Mouse (Mus musculus) layer of hippocampus, adult 9-10 months (tissue): ENCODE results near the gene Dmkn.
"Not testable (repeated sequence)": the region's sequence is repeated elsewhere in the genome, so short reads cannot be mapped to it uniquely, and the experiment has no call there.

Experiments
- DNase-seq: peaks from one replicate; pipeline ENCODE4 v3.0.0; 2022; ENCODE audit warnings: low spot score

Dmkn gene

GRCm38 (mm10) chr7:30763456-30763855 lies at the start of gene Dmkn:
Gene Dmkn, plus strand, starts transcription at chr7:30763756.
- DNase-seq: no peak

- DNase-seq: no peak
Measured at GRCm38 (mm10) chr7:30717006-30717715, 46.4 kb upstream of the Dmkn start.

DNA sequence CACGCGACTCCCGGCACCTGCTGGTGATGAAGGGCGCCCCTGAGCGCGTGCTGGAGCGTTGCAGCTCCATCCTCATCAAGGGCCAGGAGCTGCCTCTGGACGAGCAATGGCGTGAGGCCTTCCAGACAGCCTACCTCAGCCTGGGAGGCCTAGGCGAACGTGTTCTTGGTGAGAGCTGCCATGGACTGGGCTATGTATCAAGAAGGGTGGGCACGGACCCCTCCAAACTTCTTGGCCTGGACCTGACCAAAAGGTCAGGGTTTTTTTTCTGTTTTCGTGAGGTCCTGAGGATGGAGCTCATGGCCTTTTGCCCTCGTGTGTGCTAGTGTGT lies 45.9 kb upstream of the Dmkn start:
- DNase-seq: no peak

DNA sequence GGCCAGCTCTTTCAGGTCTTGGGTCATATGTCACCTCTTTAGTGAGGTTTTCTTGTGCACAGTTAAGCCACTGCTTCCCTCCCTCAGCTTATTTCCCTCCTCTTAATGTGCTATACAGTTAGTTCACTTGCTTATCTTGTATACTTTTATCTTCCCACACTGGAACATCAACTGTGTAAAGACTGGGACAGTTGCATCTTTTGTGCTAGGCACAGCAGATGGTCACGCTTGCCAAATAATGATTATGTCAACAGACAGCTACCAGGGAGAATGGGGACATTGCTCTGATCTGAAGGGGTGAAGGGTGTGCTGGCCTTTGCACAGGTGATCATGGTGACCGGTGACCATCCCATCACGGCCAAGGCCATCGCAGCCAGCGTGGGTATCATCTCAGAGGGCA lies 43.9 kb upstream of the Dmkn start:
- no peak for DNase-seq

DNA sequence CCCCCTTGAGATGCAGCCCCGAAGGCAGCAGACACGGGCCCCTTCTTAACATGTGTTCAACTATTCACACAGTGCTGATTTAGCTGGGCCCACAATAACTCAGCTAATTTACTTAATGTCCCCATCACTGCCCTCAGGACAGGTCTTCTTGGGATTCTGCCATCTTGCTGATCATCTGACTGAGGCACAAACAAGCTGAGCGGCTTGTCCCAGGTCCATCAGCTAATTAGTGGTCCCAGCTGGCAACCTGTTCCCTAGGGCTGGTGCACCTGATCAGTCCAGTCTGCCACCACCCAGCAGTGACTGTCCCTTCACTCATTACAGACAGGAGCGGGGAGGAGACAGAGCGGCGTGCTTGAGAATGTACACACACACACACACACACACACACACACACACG lies 42.3 kb upstream of the Dmkn start:
- no peak for DNase-seq

DNA sequence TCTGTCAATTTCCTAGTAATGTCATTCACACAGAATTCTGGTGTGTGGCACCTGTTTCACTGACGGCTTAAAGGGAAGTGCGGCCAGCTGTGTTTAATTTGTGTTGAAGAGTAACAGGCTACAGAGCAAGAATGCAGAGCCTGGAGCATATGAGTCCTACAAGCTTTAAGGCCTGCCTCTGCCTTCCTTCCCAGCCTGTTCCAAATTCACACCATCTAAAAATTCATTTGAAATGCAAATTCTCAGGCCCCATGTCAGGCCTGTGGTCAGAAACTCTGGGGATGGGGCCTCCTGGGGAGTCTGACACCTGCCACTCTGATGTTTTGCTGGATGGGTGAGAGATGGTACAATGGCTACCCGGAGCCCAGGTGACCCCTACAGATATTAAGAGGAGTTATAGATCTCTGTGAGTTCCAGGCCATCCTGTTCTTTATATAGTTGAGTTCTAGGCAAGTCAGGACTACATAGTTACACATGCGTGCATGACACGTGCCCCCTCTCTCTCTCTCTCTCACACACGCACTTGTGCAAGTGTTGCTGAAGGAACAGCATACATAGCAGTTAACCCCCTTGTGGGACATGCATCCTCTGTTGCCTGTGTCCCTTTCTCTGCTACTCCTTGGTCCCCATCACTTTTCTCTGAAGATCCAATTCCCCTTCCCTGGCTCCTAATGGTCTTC lies 40.1 kb upstream of the Dmkn start:
- no peak for DNase-seq

GRCm38 (mm10) chr7:30728214-30728613 lies 35.3 kb upstream of the Dmkn start:
- DNase-seq: no peak

DNA sequence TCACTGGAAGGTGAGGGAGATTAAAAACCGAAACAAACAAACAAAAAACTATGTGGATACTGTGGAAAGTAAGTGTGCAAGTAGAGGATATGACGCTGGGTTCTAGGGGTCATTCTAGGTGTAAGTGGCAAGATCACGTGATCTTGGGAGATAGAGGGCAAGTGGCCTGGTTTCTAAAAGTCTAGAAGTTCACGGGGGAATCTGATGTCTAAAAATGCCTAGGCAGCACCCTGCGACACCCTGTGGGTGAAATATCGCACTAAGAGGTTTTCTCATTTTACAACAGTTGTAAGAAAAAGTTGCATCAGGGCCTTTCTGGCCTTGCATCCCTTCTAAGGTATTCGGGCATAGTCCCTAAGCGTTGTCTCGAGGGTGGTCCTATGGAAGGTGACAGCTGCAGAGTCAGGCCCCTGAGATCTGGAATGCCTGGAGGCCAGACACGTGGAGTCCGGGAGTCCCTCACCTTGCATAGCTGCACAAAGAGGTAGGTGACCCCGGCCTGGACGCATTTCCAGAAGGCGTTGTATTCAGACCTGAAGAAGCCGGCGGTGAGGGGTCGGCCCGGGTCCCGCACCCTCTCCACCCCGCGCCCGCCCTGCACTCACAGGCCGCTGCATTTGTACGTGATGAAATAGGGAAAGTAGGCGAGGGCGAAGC lies 34.7 kb upstream of the Dmkn start:
- DNase-seq: no peak

GRCm38 (mm10) chr7:30729396-30730063 lies 34.0 kb upstream of the Dmkn start, which contains the start of gene Tmem147:
Gene Tmem147, minus strand, starts transcription at chr7:30729540.
- DNase-seq: peak; percentile 84

DNA sequence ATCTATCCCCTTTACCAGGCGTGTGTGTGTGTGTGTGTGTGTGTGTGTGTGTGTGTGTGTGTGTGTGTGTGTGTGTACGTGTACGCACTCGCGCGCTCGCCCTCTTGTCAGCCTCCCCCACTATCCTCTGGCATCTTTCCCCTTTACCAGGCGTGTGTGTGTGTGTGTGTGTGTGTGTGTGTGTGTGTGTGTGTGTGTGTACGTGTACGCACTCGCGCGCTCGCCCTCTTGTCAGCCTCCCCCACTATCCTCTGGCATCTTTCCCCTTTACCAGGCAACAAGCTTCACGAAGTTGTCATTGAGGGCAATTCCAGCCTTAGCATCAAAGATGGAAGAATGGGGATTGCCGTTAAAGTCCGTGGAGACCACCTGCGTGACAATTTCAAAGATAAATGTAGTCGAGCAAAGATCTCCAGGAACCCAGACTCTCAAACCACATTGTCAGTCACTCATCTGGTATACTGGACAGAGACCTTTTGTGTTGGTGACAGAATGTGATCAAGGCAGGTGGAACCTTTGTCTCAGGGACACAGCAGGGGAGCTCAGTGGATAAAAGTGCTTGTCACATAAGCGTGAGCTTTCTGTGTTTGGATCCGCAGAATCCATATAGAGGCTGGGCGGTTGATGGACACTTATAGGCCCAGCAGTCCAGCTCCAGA lies 33.4 kb upstream of the Dmkn start:
- not testable (repeated sequence) for DNase-seq

- DNase-seq: no peak
Measured at GRCm38 (mm10) chr7:30736211-30736610, 27.3 kb upstream of the Dmkn start.

GRCm38 (mm10) chr7:30742570-30742969 lies 21.0 kb upstream of the Dmkn start:
- DNase-seq: not testable (repeated sequence)

DNA sequence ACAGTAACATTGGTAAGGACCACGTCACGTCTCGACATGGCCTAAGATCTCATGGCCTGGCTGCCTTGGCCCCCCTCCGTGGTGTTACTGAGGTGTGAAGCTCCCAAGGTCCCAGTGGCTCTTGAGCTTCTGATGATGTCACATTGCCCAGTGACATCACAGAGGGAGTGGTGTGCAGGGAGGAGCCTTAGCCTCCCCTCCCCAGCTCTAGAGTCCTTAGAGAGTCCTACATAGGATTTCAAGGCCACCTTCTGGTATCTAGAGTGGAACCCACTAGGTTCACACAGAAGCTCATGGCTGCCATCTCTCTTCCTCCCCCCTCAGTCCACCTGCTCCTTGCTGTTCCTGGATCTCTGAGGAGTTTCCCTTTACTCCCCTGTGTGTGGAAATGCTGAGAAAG lies 19.9 kb upstream of the Dmkn start, which contains the start of gene Gapdhs:
Gene Gapdhs (minus strand): TSS at position 65 of the 400 bp plus-strand sequence.
- not testable (repeated sequence) for DNase-seq

- no peak for DNase-seq
Measured at GRCm38 (mm10) chr7:30744022-30744598, 19.4 kb upstream of the Dmkn start.

GRCm38 (mm10) chr7:30747525-30748204 lies 15.9 kb upstream of the Dmkn start:
- no peak for DNase-seq

DNA sequence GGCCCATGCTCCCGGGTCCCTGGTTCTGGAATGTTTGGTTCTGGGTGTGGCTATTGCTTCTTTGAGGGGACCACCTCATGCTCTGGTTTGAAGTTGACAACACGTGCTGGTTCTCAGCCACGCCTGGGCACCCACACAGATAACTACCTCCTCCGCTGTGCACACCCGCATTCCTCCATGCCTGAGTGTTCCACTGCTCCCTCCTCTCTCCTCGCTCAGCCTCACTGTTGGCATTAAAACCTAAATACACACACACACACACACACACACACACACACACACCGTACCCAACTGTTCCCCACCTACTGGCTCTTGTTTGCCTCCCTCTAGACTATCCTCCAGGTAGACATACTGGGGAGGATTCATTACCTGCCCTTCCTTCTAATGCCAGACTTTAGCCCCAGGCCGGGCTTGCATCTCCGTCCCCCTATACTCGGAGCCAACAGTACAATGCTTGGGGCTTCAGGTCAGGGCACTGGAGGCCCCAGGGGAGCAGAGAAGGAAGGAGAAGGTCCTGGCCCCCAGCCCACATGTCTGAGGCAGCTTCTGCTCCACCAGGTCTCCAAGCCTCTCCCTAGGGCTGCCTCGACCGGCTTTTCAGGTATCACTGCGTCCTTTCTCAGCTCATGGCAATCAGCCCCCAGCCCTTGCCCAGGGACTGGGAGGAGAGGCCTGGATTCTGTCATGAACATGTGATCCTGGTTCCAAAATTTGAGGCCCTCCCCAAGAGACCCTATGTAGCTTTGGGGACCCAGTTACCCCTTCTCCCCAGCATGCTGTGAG lies 13.5 kb upstream of the Dmkn start:
- DNase-seq: no peak

- DNase-seq: no peak
Measured at GRCm38 (mm10) chr7:30751086-30751669, 12.4 kb upstream of the Dmkn start, which contains the start of gene Sbsn. Gene Sbsn, plus strand, starts transcription at chr7:30751471.

DNA sequence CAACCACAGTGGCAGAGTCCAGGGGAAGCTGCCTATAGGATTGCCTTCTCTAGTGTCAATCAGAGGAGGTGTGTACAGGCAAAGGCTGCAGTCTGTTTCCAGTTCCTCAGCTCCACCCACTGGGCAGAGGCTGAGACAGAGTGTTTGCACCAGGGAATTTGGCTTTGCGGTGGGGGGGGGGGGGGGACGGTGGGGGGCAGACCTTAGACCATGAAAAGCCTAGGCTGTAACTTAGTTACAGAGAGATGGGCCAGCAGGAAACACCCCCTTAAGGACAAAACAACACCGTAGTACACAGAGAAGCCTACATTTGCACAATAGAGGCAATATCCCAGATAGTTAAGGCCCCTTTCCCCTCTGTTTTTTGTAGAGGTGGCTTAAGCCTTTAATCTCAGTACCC lies 6.6 kb upstream of the Dmkn start:
- no peak for DNase-seq

- no peak for DNase-seq
Measured at GRCm38 (mm10) chr7:30758853-30759252, 4.7 kb upstream of the Dmkn start.
